In genomic region chr13:52283456-52283855, GRCm38 (mm10) we compare ENCODE assay signal across 11 mouse cellular contexts.
A peak's percentile ranks its signal among the peaks of the same experiment; 100 is the strongest.
DNase-seq lines count a peak whose midpoint lies in the region; ATAC-seq and TF ChIP-seq lines count a peak whose summit lies in the region.
"Had no signal": no experiment of that assay in that cellular context is flagged by ENCODE, and none has a peak within 500 bp of the region (broad histone marks: within the 10 kb centered on the region; RNA-seq: fewer than 3 reads in every experiment).

No protein-coding gene starts in this region.

- H3K27ac ChIP-seq in thymus, adult 2 months (ENCODE audit: control insufficient read depth, insufficient read depth, low read length) = no peak overlapping the region
- no peak overlapping the region for H3K27ac ChIP-seq in lung, embryonic 16.5 days (ENCODE audit: low read length)
- no peak overlapping the region for H3K27ac ChIP-seq in forebrain, embryonic 10.5 days
- H3K27ac ChIP-seq: midbrain, embryonic 13.5 days had no signal

- no peak overlapping the region for H3K4me2 ChIP-seq in lung, embryonic 16.5 days (ENCODE audit: low read depth, low read length)
- H3K4me2 ChIP-seq: midbrain, embryonic 13.5 days had no signal

- H3K9me3 ChIP-seq in lung, embryonic 16.5 days (ENCODE audit: control insufficient read depth, low read length) = no peaks in the 10 kb centered on the region; the same call in 1 of the 2 replicates
- H3K9me3 ChIP-seq in forebrain, embryonic 10.5 days = no peaks in the 10 kb centered on the region
- H3K9me3 ChIP-seq: midbrain, embryonic 13.5 days had no signal

- H3K36me3 ChIP-seq in thymus, adult 2 months (ENCODE audit: control insufficient read depth, insufficient read depth, low read length) = no peaks in the 10 kb centered on the region
- H3K36me3 ChIP-seq in lung, embryonic 16.5 days (ENCODE audit: control insufficient read depth, insufficient read depth, low read length) = no peaks in the 10 kb centered on the region
- no peaks in the 10 kb centered on the region for H3K36me3 ChIP-seq in splenic B cell, adult 2 months (ENCODE audit: control insufficient read depth, insufficient read depth, low read length, poor library complexity, severe bottlenecking)
- no peaks in the 10 kb centered on the region for H3K36me3 ChIP-seq in forebrain, embryonic 10.5 days (replicated peaks)
- H3K36me3 ChIP-seq: midbrain, embryonic 13.5 days had no signal

- ATAC-seq in lung, embryonic 16.5 days (ENCODE audit: low read depth) = peak; percentile 64; the same call in 1 of the 2 replicates
- ATAC-seq: midbrain, embryonic 13.5 days had no signal

- no peaks in the 10 kb centered on the region for H3K4me1 ChIP-seq in thymus, adult 2 months (replicated peaks; ENCODE audit: control insufficient read depth, insufficient read depth, low read length)
- 0 out of 2 replicates have a peak, but pooled peaks cover 5% of the 10 kb centered on the region for H3K4me1 ChIP-seq in lung, embryonic 16.5 days (replicated peaks; ENCODE audit: control insufficient read depth, insufficient read depth, low read length)
- H3K4me1 ChIP-seq in forebrain, embryonic 10.5 days = peaks cover 3% of the 10 kb centered on the region
- H3K4me1 ChIP-seq: midbrain, embryonic 13.5 days had no signal

- no peak overlapping the region for H3K9ac ChIP-seq in lung, embryonic 16.5 days (ENCODE audit: low read length)
- H3K9ac ChIP-seq: midbrain, embryonic 13.5 days had no signal

- H3K4me3 ChIP-seq in thymus, adult 2 months (ENCODE audit: control insufficient read depth, insufficient read depth, low read length) = no peak overlapping the region
- no peak overlapping the region for H3K4me3 ChIP-seq in lung, embryonic 16.5 days (ENCODE audit: low read length)
- H3K4me3 ChIP-seq in forebrain, embryonic 10.5 days = no peak overlapping the region
- H3K4me3 ChIP-seq: erythroblast, embryonic 14.5 days; midbrain, embryonic 13.5 days had no signal

- no peak for TF ChIP-seq POLR2A in thymus, adult 2 months (IDR thresholded peaks at IDR 0.05; ENCODE audit: control insufficient read depth, extremely low read depth, insufficient read depth, low read length, poor library complexity)

- no peaks in the 10 kb centered on the region for H3K27me3 ChIP-seq in thymus, adult 2 months (ENCODE audit: control insufficient read depth, insufficient read depth, low read length)
- no peaks in the 10 kb centered on the region for H3K27me3 ChIP-seq in lung, embryonic 16.5 days (ENCODE audit: control insufficient read depth, insufficient read depth, low read depth, low read length)
- no peaks in the 10 kb centered on the region for H3K27me3 ChIP-seq in splenic B cell, adult 2 months (ENCODE audit: control insufficient read depth, insufficient read depth, low read length, poor library complexity, severe bottlenecking)
- no peaks in the 10 kb centered on the region for H3K27me3 ChIP-seq in forebrain, embryonic 10.5 days (ENCODE audit: poor library complexity, severe bottlenecking)

- WGBS in thymus, adult 2 months = 44% methylated on average over 11 of the region's 11 CpGs
- WGBS in lung, embryonic 16.5 days = 43% methylated on average over 11 of the region's 11 CpGs
- WGBS in forebrain, embryonic 10.5 days = 93% methylated on average over 11 of the region's 11 CpGs

- intact Hi-C loops in heart, postnatal 10 days (cut with DNase I) = no loop called here

- TF ChIP-seq CTCF in thymus, adult 2 months (IDR thresholded peaks at IDR 0.05; ENCODE audit: borderline replicate concordance, control insufficient read depth, extremely low read depth, insufficient read depth, low read length, poor library complexity) = no peak

- DNase-seq in thymus, adult 2 months = peak; percentile 8
- DNase-seq in thymus, postnatal 4 days = no peak
- DNase-seq in heart, postnatal 10 days = peak; percentile 45 to 51
- peak; percentile 59 for DNase-seq in splenic B cell, adult 2 months (ENCODE audit: low read depth, low spot score)
- no peak for DNase-seq in embryo, embryonic 9.5 days (ENCODE audit: extremely low spot score)
- no peak for DNase-seq in urinary bladder, postnatal 36 days (ENCODE audit: low spot score in 2 of 2)
- DNase-seq in forebrain, embryonic 10.5 days (ENCODE audit: extremely low spot score, low spot score) = no peak
- DNase-seq: cerebellum, postnatal 36 days had no signal

Comparison
In these comparisons a context has a peak if more than half of its experiments do, and no peak if none do; other contexts are left out.
1. DNase-seq: peak in thymus, adult 2 months (single experiment), heart, postnatal 10 days (2 of 2) and splenic B cell, adult 2 months (single experiment); none in thymus, postnatal 4 days (single experiment), embryo, embryonic 9.5 days (single experiment), urinary bladder, postnatal 36 days (0 of 2) and forebrain, embryonic 10.5 days (single experiment).